Mouse (Mus musculus) erythroblast, embryonic 14.5 days (primary cell): ENCODE measurements around the gene Arhgap44. TPM values are rescaled to one million over a fixed set of nuclear protein-coding genes. Genes with fewer than 3 reads are reported as not detected.
A peak's percentile ranks its signal among the peaks of the same experiment; 100 is the strongest.

Source experiments
- H3K27me3 ChIP-seq: 2 replicates; pipeline ENCODE4 v1.6.1; 2012; ENCODE audit warnings: inconsistent platforms; ENCODE audit not compliant: control insufficient read depth
- H3K36me3 ChIP-seq: 2 replicates; pipeline ENCODE4 v1.6.1; 2012; ENCODE audit warnings: mild to moderate bottlenecking, inconsistent platforms; ENCODE audit not compliant: control insufficient read depth
- H3K4me1 ChIP-seq: 2 replicates; pipeline ENCODE4 v1.6.1; 2012; ENCODE audit warnings: inconsistent platforms; ENCODE audit not compliant: control insufficient read depth
- H3K4me3 ChIP-seq: replicated peaks from 2 replicates; pipeline ENCODE3; 2012; ENCODE audit warnings: moderate library complexity, mild to moderate bottlenecking, inconsistent platforms
- H3K9me3 ChIP-seq: 2 replicates; pipeline ENCODE4 v1.6.1; 2012; ENCODE audit warnings: low read length, inconsistent platforms, mixed read lengths; ENCODE audit not compliant: control insufficient read depth
- GATA1 ChIP-seq: IDR thresholded peaks from 2 replicates; pipeline ENCODE4 v1.6.1; 2012; ENCODE audit warnings: low read length, inconsistent platforms, mixed read lengths
- TAL1 ChIP-seq: IDR thresholded peaks from 3 replicates; pipeline ENCODE4 v1.6.1; 2012; ENCODE audit warnings: low read length, inconsistent platforms, mixed read lengths
- polyA plus RNA-seq: library from polyadenylated mRNA; stranded (reverse); fragments of >175 nt; gene quantifications from 2 replicates; pipeline ENCODE4 v1.2.3, GENCODE M21; 2012

Gene Arhgap44
- polyA plus RNA-seq, 1 experiment = not detected

GRCm38 (mm10) chr11:65185114-65185513 lies 22.4 kb upstream of the Arhgap44 start:
- no peaks in the 10 kb centered on the region for H3K27me3 ChIP-seq

GRCm38 (mm10) chr11:65170121-65170750 lies 7.5 kb upstream of the Arhgap44 start:
- Histone ChIP-seq H3K4me3 (no peak overlapping the region), H3K27me3 (no peaks in the 10 kb centered on the region), H3K36me3 (no peaks in the 10 kb centered on the region), H3K4me1 (no peaks in the 10 kb centered on the region), H3K9me3 (no peaks in the 10 kb centered on the region)
- TF ChIP-seq TAL1 = no peak

More at GRCm38 (mm10) chr11:65185114-65185513, 22.4 kb upstream of the Arhgap44 start:
- Histone ChIP-seq H3K4me3 (no peak overlapping the region), H3K36me3 (no peaks in the 10 kb centered on the region), H3K9me3 (peaks cover 7% of the 10 kb centered on the region), H3K4me1 (no peaks in the 10 kb centered on the region)
- no peak for TF ChIP-seq TAL1
- TF ChIP-seq GATA1 = no peak

GRCm38 (mm10) chr11:65161881-65162766 lies 637 bp downstream of the Arhgap44 start:
- Histone ChIP-seq H3K4me3 (peak overlapping the region; percentile 53), H3K9me3 (no peaks in the 10 kb centered on the region; the same call in 1 of the 2 replicates), H3K27me3 (peaks cover 22% of the 10 kb centered on the region), H3K4me1 (no peaks in the 10 kb centered on the region; the same call in 1 of the 2 replicates), H3K36me3 (no peaks in the 10 kb centered on the region)
- no peak for TF ChIP-seq GATA1
- no peak for TF ChIP-seq TAL1

- TF ChIP-seq TAL1 = no peak
- no peak for TF ChIP-seq GATA1
- peaks cover 22% of the 10 kb centered on the region for H3K27me3 ChIP-seq
- H3K36me3 ChIP-seq = no peaks in the 10 kb centered on the region
- H3K9me3 ChIP-seq = no peaks in the 10 kb centered on the region; the same call in 1 of the 2 replicates
- H3K4me3 ChIP-seq = no peak overlapping the region
- H3K4me1 ChIP-seq = no peaks in the 10 kb centered on the region; the same call in 1 of the 2 replicates
Observed at GRCm38 (mm10) chr11:65160991-65161880, 1.5 kb downstream of the Arhgap44 start.

GRCm38 (mm10) chr11:65159791-65160190 lies 3.0 kb downstream of the Arhgap44 start, which contains the start of gene 1700086D15Rik:
1700086D15Rik (minus strand) TSS chr11:65159891.
- TF ChIP-seq GATA1 (no peak), TAL1 (no peak)
- Histone ChIP-seq H3K27me3 (peaks cover 22% of the 10 kb centered on the region), H3K9me3 (no peaks in the 10 kb centered on the region; the same call in 1 of the 2 replicates), H3K36me3 (no peaks in the 10 kb centered on the region), H3K4me3 (no peak within 1 kb of the TSS), H3K4me1 (no peaks in the 10 kb centered on the region; the same call in 1 of the 2 replicates)

- Histone ChIP-seq H3K4me3 (no peak overlapping the region), H3K9me3 (no peaks in the 10 kb centered on the region; the same call in 1 of the 2 replicates), H3K36me3 (no peaks in the 10 kb centered on the region), H3K27me3 (peaks cover 22% of the 10 kb centered on the region), H3K4me1 (no peaks in the 10 kb centered on the region; the same call in 1 of the 2 replicates)
- TF ChIP-seq GATA1 (no peak), TAL1 (no peak)
Observed at GRCm38 (mm10) chr11:65158658-65158990, 4.1 kb downstream of the Arhgap44 start.

GRCm38 (mm10) chr11:65157966-65158657 lies 4.6 kb downstream of the Arhgap44 start:
- TF ChIP-seq GATA1 (no peak), TAL1 (no peak)
- Histone ChIP-seq H3K4me3 (no peak overlapping the region), H3K27me3 (peaks cover 19% of the 10 kb centered on the region), H3K9me3 (no peaks in the 10 kb centered on the region; the same call in 1 of the 2 replicates), H3K36me3 (no peaks in the 10 kb centered on the region), H3K4me1 (no peaks in the 10 kb centered on the region; the same call in 1 of the 2 replicates)

GRCm38 (mm10) chr11:65153006-65153405 lies 9.8 kb downstream of the Arhgap44 start:
- TF ChIP-seq TAL1 (no peak), GATA1 (no peak)
- H3K4me3 ChIP-seq = no peak overlapping the region
- no peaks in the 10 kb centered on the region for H3K27me3 ChIP-seq
- H3K4me1 ChIP-seq = no peaks in the 10 kb centered on the region
- no peaks in the 10 kb centered on the region; the same call in 1 of the 2 replicates for H3K9me3 ChIP-seq
- no peaks in the 10 kb centered on the region for H3K36me3 ChIP-seq
